Mouse (Mus musculus) MEL (cell line): ENCODE results near the gene Gpat3.

ENCODE experiments used
- E2F4 ChIP-seq: IDR thresholded peaks from 2 replicates; pipeline ENCODE4 v1.6.1; 2011; ENCODE audit warnings: low read depth, low read length, improper control_type of control experiment, borderline replicate concordance
- EP300 ChIP-seq, 2 experiments: IDR thresholded peaks; 2 replicates each; pipeline ENCODE4 v1.6.1; 2011; ENCODE audit warnings: improper control_type of control experiment in 2 of 2, low read length in 2 of 2, low read depth in 1 of 2, mild to moderate bottlenecking in 1 of 2
- MAFK ChIP-seq: IDR thresholded peaks from 2 replicates; pipeline ENCODE4 v1.6.1; 2011; ENCODE audit warnings: low read depth, mild to moderate bottlenecking, low read length, improper control_type of control experiment, borderline replicate concordance
- MAX ChIP-seq: IDR thresholded peaks from 2 replicates; pipeline ENCODE4 v1.6.1; 2011; ENCODE audit warnings: low read length, improper control_type of control experiment
- MAZ ChIP-seq: IDR thresholded peaks from 2 replicates; pipeline ENCODE4 v1.6.1; 2012; ENCODE audit warnings: low read depth, mild to moderate bottlenecking, inconsistent platforms, low read length, improper control_type of control experiment
- POLR2A ChIP-seq, 2 experiments: IDR thresholded peaks; 2 replicates each; pipeline ENCODE4 v1.6.1; 2011 to 2012; ENCODE audit warnings: low read length in 2 of 2, mild to moderate bottlenecking in 2 of 2, control low read depth in 1 of 2, improper control_type of control experiment in 1 of 2, low read depth in 1 of 2, moderate library complexity in 1 of 2; ENCODE audit not compliant: control insufficient read depth in 1 of 2, insufficient read depth in 1 of 2, poor library complexity in 1 of 2
- POLR2AphosphoS5 ChIP-seq: IDR thresholded peaks from 2 replicates; pipeline ENCODE4 v1.6.1; 2012; ENCODE audit warnings: low read depth, borderline replicate concordance, mild to moderate bottlenecking, inconsistent platforms, low read length, moderate library complexity, mixed read lengths
- TAL1 ChIP-seq: IDR thresholded peaks from 2 replicates; pipeline ENCODE4 v1.6.1; 2012; ENCODE audit warnings: mild to moderate bottlenecking, inconsistent platforms, low read length, moderate library complexity, mixed read lengths
- USF1 ChIP-seq: IDR thresholded peaks from 2 replicates; pipeline ENCODE4 v1.6.1; 2014; ENCODE audit warnings: low read depth, mild to moderate bottlenecking, inconsistent platforms, low read length, improper control_type of control experiment, moderate library complexity

- TF ChIP-seq TAL1 (no peak), POLR2A (IDR thresholded peaks at IDR 0.05; ENCODE audit: control insufficient read depth in 1 of 2, insufficient read depth in 1 of 2, low read depth in 1 of 2, low read length in 2 of 2, poor library complexity in 1 of 2) (no peak), USF1 (no peak), MAX (no peak), POLR2AphosphoS5 (no peak), MAFK (no peak), EP300 (IDR thresholded peaks at IDR 0.05; ENCODE audit: low read depth in 1 of 2, low read length in 2 of 2) (no peak), E2F4 (no peak), MAZ (no peak)
These were observed 29.7 kb downstream of the Gpat3 start for GRCm38 (mm10) chr5:100875180-100875579.
